Mouse (Mus musculus): ENCODE data around the gene Gm21992. TPM values are rescaled to one million over a fixed set of nuclear protein-coding genes. Genes with fewer than 3 reads are reported as not detected.

The Gm21992 gene
- polyA plus RNA-seq, 1 experiment from 2014 or later = 30.9 TPM

DNA sequence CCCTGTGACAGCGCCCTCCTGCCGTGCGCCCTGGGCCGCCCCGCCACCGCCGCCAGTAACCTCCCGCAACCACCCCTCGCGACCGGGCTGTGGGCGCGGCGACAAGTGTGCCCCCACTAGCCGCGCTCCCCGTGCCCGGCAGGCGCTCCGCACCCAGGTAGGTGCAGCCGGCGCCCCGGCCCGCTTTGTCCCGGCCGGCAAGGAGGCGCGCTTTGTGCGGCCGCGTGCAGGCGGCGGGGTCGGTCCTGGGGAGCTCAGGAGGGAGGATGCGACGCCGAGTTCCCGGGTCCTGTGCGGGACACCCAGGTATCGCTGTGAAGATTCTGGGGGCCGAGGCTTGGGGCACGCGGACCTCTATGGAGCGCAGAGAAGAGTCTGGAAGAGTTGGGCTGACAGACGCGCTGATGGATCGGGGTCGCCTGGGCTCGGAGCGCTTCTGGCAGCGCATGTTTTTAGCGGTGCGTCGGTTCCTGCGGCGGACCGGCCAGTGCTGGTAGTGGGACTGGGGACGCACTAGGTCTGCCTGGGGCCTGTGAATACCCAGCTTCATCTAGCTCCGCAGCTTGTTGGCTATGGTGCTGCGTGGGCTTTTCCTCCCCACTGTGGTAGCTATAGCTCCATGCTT is 99.1 kb downstream of the Gm21992 start:
- H3K27ac ChIP-seq (replicated peaks) = no peak overlapping the region
- WGBS = under 1% methylated on average over 56 of the region's 60 CpGs
- 0 out of 2 replicates have a peak, but pooled peaks have one; percentile 15 for ATAC-seq (ENCODE audit: insufficient number of reproducible peaks, low FRiP score, low TSS enrichment, low read depth)
- peaks cover 50% of the 10 kb centered on the region for H3K27me3 ChIP-seq
- H3K4me1 ChIP-seq = peaks cover 20% of the 10 kb centered on the region
- H3K9me3 ChIP-seq (replicated peaks) = no peaks in the 10 kb centered on the region
- H3K4me3 ChIP-seq (replicated peaks) = peak overlapping the region; percentile 53
- H3K4me2 ChIP-seq (replicated peaks) = peak overlapping the region; percentile 97
- H3K36me3 ChIP-seq = no peaks in the 10 kb centered on the region
- 0 out of 2 replicates have a peak overlapping the region, but pooled peaks have one; percentile 15 for H3K9ac ChIP-seq

DNA sequence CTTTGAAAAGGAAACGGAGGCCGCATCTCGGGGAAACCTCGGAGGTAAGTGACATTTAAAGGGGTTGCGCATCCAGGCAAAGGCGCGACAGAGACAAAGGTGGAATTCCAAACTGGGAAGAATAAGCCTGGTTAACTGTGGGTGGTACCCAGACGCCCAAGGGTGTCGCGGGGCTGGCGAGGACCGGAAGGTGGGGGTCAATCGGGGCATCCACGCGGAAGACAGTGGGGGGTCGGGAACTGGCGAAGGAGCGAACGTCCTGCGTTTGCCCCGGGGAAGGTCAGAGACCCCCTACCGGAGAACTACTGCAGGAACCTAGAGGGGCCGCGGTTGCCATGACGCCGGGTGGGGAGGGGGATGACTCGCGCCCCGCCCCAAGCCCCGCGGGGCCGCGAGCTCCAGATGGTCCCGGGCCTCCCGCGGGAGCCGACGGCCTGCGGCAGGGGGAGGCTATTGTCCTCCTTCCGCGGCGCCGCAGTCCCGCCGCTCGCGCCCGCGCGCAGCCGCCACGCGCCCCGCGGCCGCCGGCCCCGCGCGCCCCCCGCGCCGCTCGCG is 99.7 kb downstream of the Gm21992 start:
- Histone ChIP-seq H3K36me3 (no peaks in the 10 kb centered on the region), H3K4me3 (replicated peaks) (peak overlapping the region; percentile 53), H3K4me2 (replicated peaks) (peak overlapping the region; percentile 97), H3K9ac (0 out of 2 replicates have a peak overlapping the region, but pooled peaks have one; percentile 15), H3K27me3 (peaks cover 50% of the 10 kb centered on the region), H3K27ac (replicated peaks) (no peak overlapping the region), H3K4me1 (peaks cover 20% of the 10 kb centered on the region), H3K9me3 (replicated peaks) (no peaks in the 10 kb centered on the region)
- WGBS = 3% methylated on average over 55 of the region's 65 CpGs
- ATAC-seq (ENCODE audit: insufficient number of reproducible peaks, low FRiP score, low TSS enrichment, low read depth) = 0 out of 2 replicates have a peak, but pooled peaks have one; percentile 39

DNA sequence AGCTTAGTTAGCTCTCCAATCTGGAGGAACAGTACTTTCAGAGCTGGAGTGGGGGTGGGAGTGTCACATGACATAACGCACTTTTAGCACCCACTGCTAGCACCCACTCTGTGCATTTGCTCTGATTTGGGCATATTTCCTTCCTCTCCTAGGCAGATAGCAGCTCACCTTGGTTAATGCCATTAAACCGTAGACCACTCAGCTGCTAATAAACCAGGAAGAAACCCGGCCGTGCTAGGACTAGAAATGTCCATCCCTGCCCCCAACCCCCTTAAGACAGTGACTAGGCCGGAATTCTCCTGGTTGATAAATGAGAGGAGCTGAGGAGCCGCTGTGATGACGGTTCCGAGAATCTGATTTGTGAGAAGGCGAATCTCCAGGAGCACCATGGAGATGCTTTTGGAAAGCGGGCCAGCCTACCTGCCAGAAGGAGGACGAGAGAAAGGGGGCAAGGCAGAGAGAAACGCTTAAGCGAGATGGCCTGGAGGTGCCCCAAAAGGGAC is 100.3 kb downstream of the Gm21992 start, which contains the start of gene Sptbn2:
Gene Sptbn2, plus strand, starts transcription at position 70 of the 503 bp plus-strand sequence.
- H3K36me3 ChIP-seq = no peaks in the 10 kb centered on the region
- WGBS = 15% methylated on average over 13 of the region's 13 CpGs
- peak within 1 kb of the TSS; percentile 53 for H3K4me3 ChIP-seq (replicated peaks)
- 0 out of 2 replicates have a peak within 1 kb of the TSS, but pooled peaks have one; percentile 15 for H3K9ac ChIP-seq
- no peak within 1 kb of the TSS for H3K27ac ChIP-seq (replicated peaks)
- H3K27me3 ChIP-seq = peaks cover 50% of the 10 kb centered on the region
- peak within 1 kb of the TSS; percentile 97 for H3K4me2 ChIP-seq (replicated peaks)
- no peak for ATAC-seq (ENCODE audit: insufficient number of reproducible peaks, low FRiP score, low TSS enrichment, low read depth)
- no peaks in the 10 kb centered on the region for H3K9me3 ChIP-seq (replicated peaks)
- H3K4me1 ChIP-seq = peaks cover 20% of the 10 kb centered on the region

DNA sequence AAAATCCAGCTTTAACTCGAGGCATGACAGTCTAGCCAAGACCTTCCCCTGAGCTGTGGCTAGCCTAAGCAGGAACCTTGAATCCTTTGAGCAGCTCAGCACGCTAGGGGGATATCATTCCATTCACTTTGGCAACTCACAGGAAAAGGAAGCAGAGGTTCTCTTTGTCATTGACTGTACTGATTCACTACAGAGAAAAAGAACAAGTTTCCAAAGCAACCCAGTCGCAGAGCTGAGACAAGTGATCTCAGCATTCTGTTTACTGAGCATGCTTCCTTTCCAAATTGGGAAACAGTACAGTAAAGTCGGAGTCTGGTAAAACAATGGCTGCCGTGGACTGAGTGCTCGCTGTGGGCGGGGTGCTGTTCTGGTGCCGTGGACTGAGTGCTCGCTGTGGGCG is 102.6 kb downstream of the Gm21992 start:
- Histone ChIP-seq H3K27me3 (peaks cover 41% of the 10 kb centered on the region), H3K9me3 (replicated peaks) (no peaks in the 10 kb centered on the region), H3K9ac (no peak overlapping the region), H3K4me1 (peaks cover 20% of the 10 kb centered on the region), H3K27ac (replicated peaks) (no peak overlapping the region), H3K4me2 (replicated peaks) (no peak overlapping the region), H3K4me3 (replicated peaks) (no peak overlapping the region), H3K36me3 (no peaks in the 10 kb centered on the region)
- WGBS = 80% methylated on average over 10 of the region's 10 CpGs
- no peak for ATAC-seq (ENCODE audit: insufficient number of reproducible peaks, low FRiP score, low TSS enrichment, low read depth)

DNA sequence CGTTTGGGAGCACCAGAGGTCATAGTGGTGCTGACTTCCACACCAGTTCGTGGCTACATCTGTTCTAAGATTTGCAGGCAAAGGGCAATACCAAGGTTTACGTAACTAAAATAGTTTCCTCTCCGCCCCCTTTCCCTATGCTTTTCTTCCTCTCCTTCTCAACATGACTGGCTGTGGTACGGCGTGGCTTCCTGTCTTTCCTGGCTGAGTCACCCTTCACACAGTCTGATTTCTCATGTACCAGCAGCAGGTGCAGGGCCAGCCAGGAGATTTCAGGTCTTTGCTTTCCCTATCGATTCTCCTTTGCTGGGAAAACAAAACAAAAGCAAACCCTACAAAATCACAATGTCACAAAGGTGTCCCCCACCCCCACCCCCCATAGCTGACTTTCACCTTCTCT is 110.2 kb downstream of the Gm21992 start:
- 65% methylated on average over 7 of the region's 7 CpGs for WGBS
- Histone ChIP-seq H3K27me3 (peaks cover 47% of the 10 kb centered on the region), H3K4me3 (replicated peaks) (no peak overlapping the region), H3K9ac (no peak overlapping the region), H3K27ac (replicated peaks) (no peak overlapping the region), H3K36me3 (no peaks in the 10 kb centered on the region), H3K4me1 (peaks cover 8% of the 10 kb centered on the region; the same call in 1 of the 2 replicates), H3K9me3 (replicated peaks) (no peaks in the 10 kb centered on the region), H3K4me2 (replicated peaks) (no peak overlapping the region)
- ATAC-seq (ENCODE audit: insufficient number of reproducible peaks, low FRiP score, low TSS enrichment, low read depth) = no peak

DNA sequence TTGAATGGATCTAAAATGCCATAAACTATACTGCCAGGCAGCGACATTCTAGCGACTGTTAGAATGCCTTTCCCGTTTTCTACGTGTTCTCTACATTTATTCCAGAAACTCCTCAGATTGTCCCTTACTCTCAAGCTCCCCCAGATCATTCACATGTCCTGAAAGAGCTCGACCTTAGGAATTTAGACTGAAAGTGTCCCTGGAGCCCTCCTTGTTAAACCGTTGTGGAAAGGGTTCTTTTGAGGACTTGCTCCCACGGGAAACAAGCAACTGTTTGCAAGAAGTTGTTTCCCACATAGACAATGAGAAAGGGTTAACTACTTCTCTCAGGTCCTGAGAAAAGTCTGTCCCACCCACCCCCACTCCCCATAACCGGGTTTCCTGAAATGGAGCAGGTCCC is 110.8 kb downstream of the Gm21992 start:
- WGBS = 72% methylated on average over 8 of the region's 8 CpGs
- Histone ChIP-seq H3K27me3 (peaks cover 47% of the 10 kb centered on the region), H3K9ac (no peak overlapping the region), H3K4me1 (peaks cover 8% of the 10 kb centered on the region; the same call in 1 of the 2 replicates), H3K4me2 (replicated peaks) (no peak overlapping the region), H3K36me3 (no peaks in the 10 kb centered on the region), H3K9me3 (replicated peaks) (no peaks in the 10 kb centered on the region), H3K27ac (replicated peaks) (no peak overlapping the region), H3K4me3 (replicated peaks) (no peak overlapping the region)
- ATAC-seq (ENCODE audit: insufficient number of reproducible peaks, low FRiP score, low TSS enrichment, low read depth) = no peak

DNA sequence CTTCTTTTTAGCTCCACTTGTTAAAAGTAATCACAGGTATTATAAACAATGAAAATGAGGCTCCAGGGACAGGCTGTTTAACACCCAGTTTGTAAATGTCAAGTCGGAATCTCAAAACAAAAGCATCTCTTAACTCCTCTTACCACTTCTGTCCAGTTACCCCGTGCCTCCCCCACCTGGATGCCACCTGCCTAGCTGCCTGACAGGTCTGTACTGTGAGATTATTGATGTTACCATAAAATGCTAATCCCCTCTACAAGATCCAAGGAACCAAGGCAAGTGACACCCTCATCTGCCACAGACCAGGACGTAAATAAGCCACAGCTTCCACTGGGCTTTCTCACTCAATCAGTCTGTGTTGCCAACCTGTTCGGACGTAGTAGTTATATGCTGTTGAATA is 111.6 kb downstream of the Gm21992 start:
- H3K4me3 ChIP-seq (replicated peaks) = no peak overlapping the region
- H3K4me2 ChIP-seq (replicated peaks) = no peak overlapping the region
- H3K9me3 ChIP-seq (replicated peaks) = no peaks in the 10 kb centered on the region
- H3K36me3 ChIP-seq = no peaks in the 10 kb centered on the region
- ATAC-seq (ENCODE audit: insufficient number of reproducible peaks, low FRiP score, low TSS enrichment, low read depth) = no peak
- no peak overlapping the region for H3K9ac ChIP-seq
- WGBS = 70% methylated on average over 5 of the region's 5 CpGs
- peaks cover 8% of the 10 kb centered on the region; the same call in 1 of the 2 replicates for H3K4me1 ChIP-seq
- H3K27ac ChIP-seq (replicated peaks) = no peak overlapping the region
- peaks cover 45% of the 10 kb centered on the region for H3K27me3 ChIP-seq

DNA sequence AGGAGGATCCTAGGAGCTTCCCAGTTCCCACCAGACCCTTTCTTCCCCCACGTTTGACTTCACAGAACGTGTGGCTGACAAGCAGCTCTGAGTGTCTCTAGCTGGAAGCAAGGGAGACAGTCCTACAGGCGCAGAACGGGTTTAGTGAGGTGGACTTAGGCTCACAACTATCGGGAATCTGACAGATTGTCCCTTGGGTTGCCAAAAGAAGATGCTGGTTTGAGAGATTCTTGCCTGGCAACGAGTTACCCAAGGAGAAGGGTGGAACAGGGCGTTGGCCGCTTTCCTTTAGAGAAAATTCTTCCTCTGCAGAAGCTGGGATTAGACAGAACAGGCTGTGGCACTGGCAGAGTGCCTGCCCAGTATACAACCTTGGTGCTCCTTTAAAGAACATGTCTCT is 112.6 kb downstream of the Gm21992 start:
- Histone ChIP-seq H3K36me3 (no peaks in the 10 kb centered on the region), H3K27ac (replicated peaks) (no peak overlapping the region), H3K9me3 (replicated peaks) (no peaks in the 10 kb centered on the region), H3K4me3 (replicated peaks) (peak overlapping the region; percentile 58; the same call in 1 of the 2 replicates), H3K4me2 (replicated peaks) (peak overlapping the region; percentile 92), H3K4me1 (peaks cover 8% of the 10 kb centered on the region; the same call in 1 of the 2 replicates), H3K27me3 (peaks cover 42% of the 10 kb centered on the region), H3K9ac (no peak overlapping the region)
- WGBS = 31% methylated on average over 8 of the region's 8 CpGs
- no peak for ATAC-seq (ENCODE audit: insufficient number of reproducible peaks, low FRiP score, low TSS enrichment, low read depth)

DNA sequence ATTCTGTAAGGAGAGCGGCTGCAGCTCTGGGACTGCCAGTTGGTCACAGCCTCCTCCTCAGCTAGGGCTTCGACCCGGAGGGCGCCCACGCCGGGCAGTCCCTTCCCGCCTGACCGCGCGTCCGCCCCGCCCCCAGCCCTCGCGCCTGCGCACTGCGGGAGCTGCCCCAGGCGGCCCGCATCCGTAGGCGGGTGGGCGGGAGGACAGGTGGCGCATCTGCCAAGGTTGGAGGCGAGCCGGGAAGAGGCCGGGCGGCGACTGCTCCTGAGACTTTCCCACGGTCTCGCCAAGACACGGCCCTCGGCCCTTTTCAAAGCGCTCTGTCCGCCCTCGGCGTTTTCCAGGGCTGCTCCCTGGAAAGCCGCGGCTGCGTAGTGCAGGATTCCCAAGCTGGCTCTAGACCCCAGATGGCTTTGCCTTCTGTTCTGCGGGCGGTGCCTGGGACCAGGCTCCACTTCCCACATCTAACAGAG is 113.2 kb downstream of the Gm21992 start, which contains the start of gene Gm960:
Gene Gm960, minus strand, starts transcription at position 464 of the 473 bp plus-strand sequence.
- H3K4me3 ChIP-seq (replicated peaks) = peak within 1 kb of the TSS; percentile 58
- peak; percentile 80 for ATAC-seq (ENCODE audit: insufficient number of reproducible peaks, low FRiP score, low TSS enrichment, low read depth)
- no peaks in the 10 kb centered on the region for H3K9me3 ChIP-seq (replicated peaks)
- no peaks in the 10 kb centered on the region for H3K36me3 ChIP-seq
- H3K27me3 ChIP-seq = peaks cover 40% of the 10 kb centered on the region
- peaks cover 8% of the 10 kb centered on the region; the same call in 1 of the 2 replicates for H3K4me1 ChIP-seq
- peak within 1 kb of the TSS; percentile 92 for H3K4me2 ChIP-seq (replicated peaks)
- WGBS = under 1% methylated on average over 40 of the region's 40 CpGs
- H3K9ac ChIP-seq = peak within 1 kb of the TSS; percentile 48
- no peak within 1 kb of the TSS for H3K27ac ChIP-seq (replicated peaks)

DNA sequence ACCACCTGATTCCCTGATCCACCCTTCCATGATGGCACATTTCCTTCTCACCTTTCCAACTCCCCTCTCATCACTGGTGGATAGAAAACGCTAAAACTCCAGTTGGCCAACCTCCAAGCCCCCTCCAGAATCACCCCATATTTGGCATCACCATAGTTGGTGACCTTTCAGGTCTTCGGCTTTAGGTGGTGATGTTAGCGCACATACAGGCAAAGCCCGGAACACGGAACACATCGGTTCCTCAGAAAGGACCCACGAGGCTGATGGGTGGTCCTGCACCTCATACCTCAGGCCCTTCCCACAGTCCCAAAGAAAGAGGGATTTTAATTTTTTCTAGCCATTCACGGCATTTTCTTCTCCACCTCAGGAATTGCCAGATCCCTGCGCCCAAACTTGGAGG is 113.7 kb downstream of the Gm21992 start:
- no peak overlapping the region for H3K9ac ChIP-seq
- no peak overlapping the region for H3K27ac ChIP-seq (replicated peaks)
- H3K4me2 ChIP-seq (replicated peaks) = peak overlapping the region; percentile 92
- no peak for ATAC-seq (ENCODE audit: insufficient number of reproducible peaks, low FRiP score, low TSS enrichment, low read depth)
- peak overlapping the region; percentile 58 for H3K4me3 ChIP-seq (replicated peaks)
- no peaks in the 10 kb centered on the region for H3K36me3 ChIP-seq
- peaks cover 39% of the 10 kb centered on the region for H3K27me3 ChIP-seq
- peaks cover 8% of the 10 kb centered on the region; the same call in 1 of the 2 replicates for H3K4me1 ChIP-seq
- WGBS = 72% methylated on average over 9 of the region's 9 CpGs
- no peaks in the 10 kb centered on the region for H3K9me3 ChIP-seq (replicated peaks)

DNA sequence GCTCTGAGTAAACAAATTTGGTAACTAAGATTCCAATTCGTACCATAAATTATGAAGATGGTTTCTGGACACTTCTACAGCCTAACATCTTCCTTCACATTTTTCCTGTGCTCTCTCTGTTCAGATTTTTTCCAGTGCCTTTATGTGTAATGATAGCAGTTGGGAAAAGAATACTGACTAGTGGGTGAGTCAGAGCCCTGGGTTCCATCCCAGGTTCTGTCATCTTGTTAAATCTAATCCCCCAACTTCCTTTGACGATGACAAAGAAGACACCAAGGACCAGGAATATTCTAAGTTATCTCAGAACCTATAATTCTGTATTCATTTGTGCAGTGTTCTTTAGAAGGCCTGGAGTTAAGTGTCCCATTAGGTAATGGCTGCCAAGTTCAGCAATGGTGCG is 114.3 kb downstream of the Gm21992 start:
- 83% methylated on average over 3 of the region's 3 CpGs for WGBS

More for the DNA sequence above, 114.3 kb downstream of the Gm21992 start:
- Histone ChIP-seq H3K27ac (replicated peaks) (no peak overlapping the region), H3K4me2 (replicated peaks) (no peak overlapping the region), H3K9me3 (replicated peaks) (no peaks in the 10 kb centered on the region), H3K4me3 (replicated peaks) (no peak overlapping the region), H3K9ac (no peak overlapping the region), H3K27me3 (peaks cover 39% of the 10 kb centered on the region), H3K4me1 (peaks cover 8% of the 10 kb centered on the region; the same call in 1 of the 2 replicates), H3K36me3 (no peaks in the 10 kb centered on the region)
- no peak for ATAC-seq (ENCODE audit: insufficient number of reproducible peaks, low FRiP score, low TSS enrichment, low read depth)
